Mouse (Mus musculus): Measurements from ENCODE around the gene Kcnq4. TPM values are rescaled to one million over a fixed set of nuclear protein-coding genes. Genes with fewer than 3 reads are reported as not detected.

The Kcnq4 gene
- total RNA-seq, 1 experiment, result 0.45 TPM

DNA sequence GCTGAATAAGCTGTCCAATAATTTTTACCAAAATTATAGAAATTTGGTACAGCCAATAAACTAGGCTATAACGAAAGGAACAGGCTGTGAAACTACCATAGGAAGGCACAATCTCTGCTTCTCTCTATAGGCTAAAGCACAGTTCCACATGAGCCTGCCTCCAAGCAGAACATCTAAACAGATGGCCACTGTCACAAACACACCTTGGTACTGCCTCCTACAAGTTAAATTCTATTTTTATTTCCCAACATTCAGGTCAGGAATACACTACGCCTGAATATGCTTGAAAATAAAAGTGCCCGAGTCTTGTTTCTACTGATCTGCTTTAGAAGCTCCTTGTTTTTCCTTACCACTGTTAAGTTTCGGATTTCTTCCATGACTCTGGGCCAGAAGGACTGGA, 41.6 kb upstream of the Kcnq4 start:
- H3K36me3 ChIP-seq (ENCODE audit: control insufficient read depth, insufficient read depth, low read length, poor library complexity, severe bottlenecking), result peaks cover 3% of the 10 kb centered on the region
- no peak for TF ChIP-seq ZNF384 (IDR thresholded peaks at IDR 0.05; ENCODE audit: low read depth, low read length)
- no peak overlapping the region for H3K9ac ChIP-seq (ENCODE audit: insufficient read depth, low read depth, low read length, poor library complexity, severe bottlenecking)
- DNase-seq (ENCODE audit: low read depth, low spot score), result no peak
- H3K27ac ChIP-seq (ENCODE audit: insufficient read depth, low read depth, low read length, poor library complexity, severe bottlenecking), result no peak overlapping the region
- peaks cover 0 to 4% of the 10 kb centered on the region in 2 experiments; a peak in 1 of 4 replicates for H3K4me1 ChIP-seq (ENCODE audit: control insufficient read depth in 2 of 2, insufficient read depth in 2 of 2, low read length in 2 of 2, poor library complexity in 1 of 2)
- in situ Hi-C loops (cut with MboI; ENCODE audit: low sequenced_read_pairs in 2 of 2, unreplicated experiment in 2 of 2), result no loop called here
- H3K9me3 ChIP-seq (ENCODE audit: control insufficient read depth, insufficient read depth, low read depth, low read length), result no peaks in the 10 kb centered on the region
- H3K4me3 ChIP-seq (ENCODE audit: insufficient read depth in 1 of 2, low read depth in 1 of 2, low read length in 2 of 2, poor library complexity in 1 of 2, severe bottlenecking in 1 of 2), result no peak overlapping the region

DNA sequence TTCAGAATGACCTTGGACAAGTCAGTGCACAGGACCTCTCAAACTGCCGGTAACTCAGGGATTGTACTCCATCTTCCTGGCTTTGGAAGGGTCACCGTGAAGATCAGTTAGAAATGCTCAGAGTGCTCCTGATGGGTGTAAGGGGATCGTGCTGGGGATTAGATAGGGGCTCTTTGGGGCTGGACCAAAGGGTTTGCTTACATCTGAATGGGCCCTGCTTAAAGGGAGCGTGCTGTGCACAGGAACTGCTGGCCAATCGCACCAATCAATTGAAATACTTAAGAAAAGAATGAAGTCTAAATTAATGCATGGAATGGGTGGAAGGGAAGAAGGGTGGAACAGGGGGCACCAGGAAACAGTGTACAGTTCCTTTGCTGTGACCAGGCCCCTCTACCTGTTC, 7.4 kb upstream of the Kcnq4 start:
- Histone ChIP-seq H3K9me3 (ENCODE audit: control insufficient read depth, insufficient read depth, low read depth, low read length) (no peaks in the 10 kb centered on the region), H3K4me3 (ENCODE audit: insufficient read depth in 1 of 2, low read depth in 1 of 2, low read length in 2 of 2, poor library complexity in 1 of 2, severe bottlenecking in 1 of 2) (no peak overlapping the region), H3K9ac (ENCODE audit: insufficient read depth, low read depth, low read length, poor library complexity, severe bottlenecking) (no peak overlapping the region), H3K4me1 (ENCODE audit: control insufficient read depth in 2 of 2, insufficient read depth in 2 of 2, low read length in 2 of 2, poor library complexity in 1 of 2) (peaks cover 0 to 2% of the 10 kb centered on the region in 2 experiments; a peak in 2 of 4 replicates), H3K27ac (ENCODE audit: insufficient read depth, low read depth, low read length, poor library complexity, severe bottlenecking) (no peak overlapping the region), H3K36me3 (ENCODE audit: control insufficient read depth, insufficient read depth, low read length, poor library complexity, severe bottlenecking) (peaks cover 16% of the 10 kb centered on the region)
- no peak for DNase-seq (ENCODE audit: low read depth, low spot score)
- in situ Hi-C loops (cut with MboI; ENCODE audit: low sequenced_read_pairs in 2 of 2, unreplicated experiment in 2 of 2), result no loop called here
- TF ChIP-seq ZC3H11A (IDR thresholded peaks at IDR 0.05; ENCODE audit: borderline replicate concordance, low read depth, low read length) (no peak), ZNF384 (IDR thresholded peaks at IDR 0.05; ENCODE audit: low read depth, low read length) (no peak)

DNA sequence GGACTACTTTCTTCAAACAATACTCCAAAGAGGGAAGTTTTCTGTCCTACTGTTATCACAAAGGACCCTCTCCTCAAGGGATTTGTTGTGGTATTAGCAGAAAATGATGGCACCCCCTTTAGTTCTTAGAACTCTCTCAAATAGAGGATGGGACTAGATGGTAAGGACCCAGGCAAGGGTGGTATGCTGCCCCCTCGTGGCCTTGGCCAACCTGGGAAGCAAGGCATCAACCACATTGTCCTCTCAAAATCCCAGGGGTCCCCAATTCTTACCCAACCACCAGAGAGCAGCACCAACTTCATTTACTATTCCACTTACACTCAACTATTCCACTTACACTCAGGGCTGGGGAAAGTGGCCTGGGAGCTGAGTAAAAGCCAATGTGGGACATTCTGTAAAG, 6.9 kb upstream of the Kcnq4 start:
- Histone ChIP-seq H3K4me3 (ENCODE audit: insufficient read depth in 1 of 2, low read depth in 1 of 2, low read length in 2 of 2, poor library complexity in 1 of 2, severe bottlenecking in 1 of 2) (no peak overlapping the region), H3K9ac (ENCODE audit: insufficient read depth, low read depth, low read length, poor library complexity, severe bottlenecking) (no peak overlapping the region), H3K4me1 (ENCODE audit: control insufficient read depth in 2 of 2, insufficient read depth in 2 of 2, low read length in 2 of 2, poor library complexity in 1 of 2) (peaks cover 0 to 2% of the 10 kb centered on the region in 2 experiments; a peak in 2 of 4 replicates), H3K36me3 (ENCODE audit: control insufficient read depth, insufficient read depth, low read length, poor library complexity, severe bottlenecking) (peaks cover 16% of the 10 kb centered on the region), H3K9me3 (ENCODE audit: control insufficient read depth, insufficient read depth, low read depth, low read length) (no peaks in the 10 kb centered on the region), H3K27ac (ENCODE audit: insufficient read depth, low read depth, low read length, poor library complexity, severe bottlenecking) (no peak overlapping the region)
- in situ Hi-C loops (cut with MboI; ENCODE audit: low sequenced_read_pairs in 2 of 2, unreplicated experiment in 2 of 2), result no loop called here
- DNase-seq (ENCODE audit: low read depth, low spot score), result peak; percentile 61
- TF ChIP-seq ZNF384 (IDR thresholded peaks at IDR 0.05; ENCODE audit: low read depth, low read length), result no peak
- 0 out of 2 replicates have a peak, but pooled peaks have one; percentile 32 for TF ChIP-seq ZC3H11A (IDR thresholded peaks at IDR 0.05; ENCODE audit: borderline replicate concordance, low read depth, low read length)

DNA sequence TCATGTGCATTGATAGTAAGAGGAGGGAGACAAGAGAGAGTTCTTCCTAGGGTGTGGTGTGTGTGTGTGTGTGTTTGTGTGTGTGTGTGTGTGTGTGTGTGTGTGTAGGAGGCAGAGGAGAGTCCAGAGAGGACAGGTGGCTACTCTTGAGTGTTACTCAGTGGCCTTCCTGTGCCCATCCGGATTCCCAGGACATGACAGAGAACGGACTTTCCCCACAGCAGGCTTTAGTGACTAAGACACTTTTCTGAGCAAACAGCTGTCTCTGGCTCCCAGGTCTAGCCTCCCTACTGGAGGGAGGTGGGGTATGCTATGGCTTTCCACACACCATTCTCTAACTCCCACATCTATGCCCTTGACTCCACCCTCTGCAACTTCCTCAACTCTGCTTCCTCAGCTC, 1.2 kb upstream of the Kcnq4 start:
- Histone ChIP-seq H3K36me3 (ENCODE audit: control insufficient read depth, insufficient read depth, low read length, poor library complexity, severe bottlenecking) (no peaks in the 10 kb centered on the region), H3K27ac (ENCODE audit: insufficient read depth, low read depth, low read length, poor library complexity, severe bottlenecking) (no peak overlapping the region), H3K4me1 (ENCODE audit: control insufficient read depth in 2 of 2, insufficient read depth in 2 of 2, low read length in 2 of 2, poor library complexity in 1 of 2) (peaks cover 0 to 10% of the 10 kb centered on the region in 2 experiments; a peak in 2 of 4 replicates), H3K9ac (ENCODE audit: insufficient read depth, low read depth, low read length, poor library complexity, severe bottlenecking) (no peak overlapping the region), H3K4me3 (ENCODE audit: insufficient read depth in 1 of 2, low read depth in 1 of 2, low read length in 2 of 2, poor library complexity in 1 of 2, severe bottlenecking in 1 of 2) (no peak overlapping the region), H3K9me3 (ENCODE audit: control insufficient read depth, insufficient read depth, low read depth, low read length) (no peaks in the 10 kb centered on the region)
- no peak for DNase-seq (ENCODE audit: low read depth, low spot score)
- in situ Hi-C loops (cut with MboI; ENCODE audit: low sequenced_read_pairs in 2 of 2, unreplicated experiment in 2 of 2), result no loop called here
- no peak for TF ChIP-seq ZC3H11A (IDR thresholded peaks at IDR 0.05; ENCODE audit: borderline replicate concordance, low read depth, low read length)
- no peak for TF ChIP-seq CHD2 (IDR thresholded peaks at IDR 0.05; ENCODE audit: low read depth, low read length)
- TF ChIP-seq ZNF384 (IDR thresholded peaks at IDR 0.05; ENCODE audit: low read depth, low read length), result no peak
- TF ChIP-seq HCFC1 (IDR thresholded peaks at IDR 0.05; ENCODE audit: borderline replicate concordance, insufficient read depth, low read length), result no peak
- TF ChIP-seq MAFK (IDR thresholded peaks at IDR 0.05; ENCODE audit: insufficient read depth, low read depth, low read length), result no peak

DNA sequence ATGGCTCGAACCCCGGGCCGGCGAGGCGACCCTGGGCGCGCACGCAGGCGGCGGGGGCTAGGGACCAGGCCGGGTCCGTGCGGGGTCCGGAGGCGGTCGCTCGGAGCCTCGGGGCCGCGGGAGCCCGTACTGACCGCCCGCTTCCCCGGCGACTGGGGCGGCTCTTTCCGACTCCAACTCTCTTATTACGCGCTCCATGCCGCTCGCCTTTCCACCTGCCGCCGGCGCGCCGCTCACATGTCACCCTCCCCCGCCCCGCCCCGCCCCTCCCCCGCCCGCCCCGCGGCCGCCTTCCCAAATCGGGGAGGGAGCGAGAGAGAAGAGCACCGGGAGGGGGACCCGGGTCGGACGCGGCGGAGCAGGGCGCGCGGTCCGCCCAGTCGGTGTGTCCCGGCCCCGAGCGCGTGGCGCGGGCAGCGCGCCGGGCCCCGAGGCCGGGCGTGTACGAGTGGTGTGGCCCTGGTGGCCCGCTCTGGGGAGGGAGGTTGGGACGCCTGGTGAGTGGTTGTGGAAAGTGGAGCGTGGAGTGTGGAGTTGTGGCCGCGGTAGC, 1.1 kb downstream of the Kcnq4 start:
- no peak for DNase-seq (ENCODE audit: low read depth, low spot score)
- Histone ChIP-seq H3K36me3 (ENCODE audit: control insufficient read depth, insufficient read depth, low read length, poor library complexity, severe bottlenecking) (no peaks in the 10 kb centered on the region), H3K27ac (ENCODE audit: insufficient read depth, low read depth, low read length, poor library complexity, severe bottlenecking) (no peak overlapping the region), H3K4me1 (ENCODE audit: control insufficient read depth in 2 of 2, insufficient read depth in 2 of 2, low read length in 2 of 2, poor library complexity in 1 of 2) (peaks cover 0 to 10% of the 10 kb centered on the region in 2 experiments; a peak in 2 of 4 replicates), H3K4me3 (ENCODE audit: insufficient read depth in 1 of 2, low read depth in 1 of 2, low read length in 2 of 2, poor library complexity in 1 of 2, severe bottlenecking in 1 of 2) (peak overlapping the region; percentile 68 to 88), H3K9me3 (ENCODE audit: control insufficient read depth, insufficient read depth, low read depth, low read length) (no peaks in the 10 kb centered on the region), H3K9ac (ENCODE audit: insufficient read depth, low read depth, low read length, poor library complexity, severe bottlenecking) (peak overlapping the region; percentile 70)
- TF ChIP-seq CHD2 (IDR thresholded peaks at IDR 0.05; ENCODE audit: low read depth, low read length), result no peak
- no peak for TF ChIP-seq HCFC1 (IDR thresholded peaks at IDR 0.05; ENCODE audit: borderline replicate concordance, insufficient read depth, low read length)
- no peak for TF ChIP-seq MAFK (IDR thresholded peaks at IDR 0.05; ENCODE audit: insufficient read depth, low read depth, low read length)
- TF ChIP-seq ZNF384 (IDR thresholded peaks at IDR 0.05; ENCODE audit: low read depth, low read length), result no peak
- no peak for TF ChIP-seq ZC3H11A (IDR thresholded peaks at IDR 0.05; ENCODE audit: borderline replicate concordance, low read depth, low read length)
- in situ Hi-C loops (cut with MboI; ENCODE audit: low sequenced_read_pairs in 2 of 2, unreplicated experiment in 2 of 2), result no loop called here

All from ES-E14 (cell line).